Mouse (Mus musculus) T-helper 1 cell (primary cell): ENCODE data around the gene Gm38394.
"Not testable (repeated sequence)": the region's sequence is repeated elsewhere in the genome, so short reads cannot be mapped to it uniquely, and the experiment has no call there.

Experiments used
- in situ Hi-C: fragments of 300-600 bp; cut with MboI, MseI; formaldehyde crosslinking; loops from one replicate; pipeline ENCODE4 v1.15.1; 2025; ENCODE audit warnings: high pct_unique_total_duplicates

The Gm38394 gene

GRCm38 (mm10) chr1:133661203-133661933 lies at the start of gene Gm38394:
Gene Gm38394 (minus strand): TSS chr1:133661318.
- in situ Hi-C loops, result no loop called here

- in situ Hi-C loops, result no loop called here
Observed at GRCm38 (mm10) chr1:133710895-133711294, 49.8 kb upstream of the Gm38394 start.

GRCm38 (mm10) chr1:133709292-133709691 lies 48.2 kb upstream of the Gm38394 start:
- in situ Hi-C loops, result no loop called here

GRCm38 (mm10) chr1:133701824-133702223 lies 40.7 kb upstream of the Gm38394 start:
- in situ Hi-C loops, result not testable (repeated sequence)

GRCm38 (mm10) chr1:133697935-133698620 lies 37.0 kb upstream of the Gm38394 start:
- in situ Hi-C loops, result no loop called here

- in situ Hi-C loops, result no loop called here
Observed at GRCm38 (mm10) chr1:133695901-133696300, 34.8 kb upstream of the Gm38394 start.

- in situ Hi-C loops, result no loop called here
Observed at GRCm38 (mm10) chr1:133694876-133695275, 33.8 kb upstream of the Gm38394 start.

GRCm38 (mm10) chr1:133694301-133694700 lies 33.2 kb upstream of the Gm38394 start:
- in situ Hi-C loops, result no loop called here

GRCm38 (mm10) chr1:133693536-133694114 lies 32.5 kb upstream of the Gm38394 start:
- in situ Hi-C loops, result no loop called here

GRCm38 (mm10) chr1:133692195-133692594 lies 31.1 kb upstream of the Gm38394 start:
- in situ Hi-C loops, result no loop called here

- in situ Hi-C loops, result no loop called here
Observed at GRCm38 (mm10) chr1:133691046-133691445, 29.9 kb upstream of the Gm38394 start.

GRCm38 (mm10) chr1:133689897-133690296 lies 28.8 kb upstream of the Gm38394 start, which contains the start of gene Lax1:
Gene Lax1 (minus strand): TSS chr1:133690108.
- in situ Hi-C loops, result no loop called here

GRCm38 (mm10) chr1:133688301-133688700 lies 27.2 kb upstream of the Gm38394 start:
- in situ Hi-C loops, result no loop called here

- in situ Hi-C loops, result no loop called here
Observed at GRCm38 (mm10) chr1:133685749-133686519, 24.8 kb upstream of the Gm38394 start.

GRCm38 (mm10) chr1:133671801-133672200 lies 10.7 kb upstream of the Gm38394 start:
- in situ Hi-C loops, result no loop called here

GRCm38 (mm10) chr1:133671266-133671665 lies 10.1 kb upstream of the Gm38394 start:
- in situ Hi-C loops, result no loop called here

- in situ Hi-C loops, result no loop called here
Observed at GRCm38 (mm10) chr1:133670776-133671175, 9.7 kb upstream of the Gm38394 start.

- in situ Hi-C loops, result no loop called here
Observed at GRCm38 (mm10) chr1:133670190-133670589, 9.1 kb upstream of the Gm38394 start.

GRCm38 (mm10) chr1:133668618-133669017 lies 7.5 kb upstream of the Gm38394 start:
- in situ Hi-C loops, result no loop called here

GRCm38 (mm10) chr1:133667721-133668120 lies 6.6 kb upstream of the Gm38394 start:
- in situ Hi-C loops, result no loop called here

- in situ Hi-C loops, result not testable (repeated sequence)
Observed at GRCm38 (mm10) chr1:133665713-133666112, 4.6 kb upstream of the Gm38394 start.
